Mouse (Mus musculus) adrenal gland, postnatal 36 days (tissue): ENCODE measurements around the gene Gm20503. TPM values are rescaled to one million over a fixed set of nuclear protein-coding genes. Genes with fewer than 3 reads are reported as not detected.

ENCODE experiments used
- DNase-seq, 2 experiments: peaks; one replicate each; pipeline ENCODE4 v3.0.0; 2021; ENCODE audit warnings: mixed read lengths in 1 of 2
- long read RNA-seq, 2 experiments: library from polyadenylated mRNA; stranded (forward); transcript quantifications; one replicate each; pipeline ENCODE4 v2.0.0; 2021; ENCODE audit warnings: borderline sequencing depth in 2 of 2
- total RNA-seq, 2 experiments: library from RNA; stranded (reverse); gene quantifications; 2 replicates each; pipeline ENCODE4 v1.2.3; 2021

The Gm20503 gene
- total RNA-seq = 1 to 10 TPM; 3.0 to 6.2 TPM
- long read RNA-seq, experiment 1 = 0 reads
- long read RNA-seq, experiment 2, partial matches to known transcripts = 2 of 2 reads
- long read RNA-seq, experiment 2, other reads (novel, unspliced or antisense) = 0 of 2 reads

GRCm38 (mm10) chr4:59002948-59003805, at the start of gene Gm20503:
Gene Gm20503, plus strand, starts transcription at chr4:59003210.
- peak; percentile 95 to 96 for DNase-seq

GRCm38 (mm10) chr4:58961719-58962118, 41.3 kb upstream of the Gm20503 start:
- no peak for DNase-seq

DNA sequence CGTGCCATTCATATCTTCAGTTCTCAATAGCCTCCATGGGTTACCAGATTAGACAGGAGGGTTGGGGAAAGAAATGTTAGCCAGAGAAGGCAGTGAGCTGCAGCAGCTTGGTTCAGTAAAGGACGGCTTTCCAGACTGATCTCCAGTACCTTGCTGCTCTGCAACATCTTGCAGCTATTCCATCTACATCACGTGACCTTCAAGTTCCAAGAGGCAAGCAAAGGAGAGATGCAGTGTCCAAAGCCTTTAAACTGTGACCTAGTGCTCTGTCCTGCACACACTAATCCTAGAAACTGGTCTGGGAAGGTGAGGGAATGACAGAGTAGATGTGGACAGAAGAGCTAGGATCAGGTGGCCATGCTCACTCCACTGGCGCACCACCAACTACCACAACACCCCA, 39.7 kb upstream of the Gm20503 start:
- no peak for DNase-seq

DNA sequence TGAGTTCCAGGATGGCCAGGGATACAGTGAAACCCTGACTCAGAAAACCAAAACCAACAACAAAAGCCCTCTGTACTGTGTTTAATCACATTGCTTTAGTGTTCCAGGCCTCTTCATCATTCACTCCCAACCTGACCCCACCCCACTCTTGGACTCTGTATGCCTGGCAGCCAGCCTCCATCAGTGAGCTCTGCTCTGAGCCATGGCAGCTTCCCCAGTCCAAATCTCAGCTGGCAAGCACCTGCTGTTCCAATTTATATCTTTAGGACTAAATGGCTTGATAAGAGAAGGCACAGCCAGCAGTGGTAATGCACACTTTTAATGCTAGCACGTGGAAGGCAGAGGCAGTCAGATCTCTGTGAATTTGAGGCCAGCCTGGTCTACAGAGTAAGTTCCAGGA, 37.9 kb upstream of the Gm20503 start:
- no peak for DNase-seq

GRCm38 (mm10) chr4:58970678-58971077, 32.3 kb upstream of the Gm20503 start:
- no peak for DNase-seq

DNA sequence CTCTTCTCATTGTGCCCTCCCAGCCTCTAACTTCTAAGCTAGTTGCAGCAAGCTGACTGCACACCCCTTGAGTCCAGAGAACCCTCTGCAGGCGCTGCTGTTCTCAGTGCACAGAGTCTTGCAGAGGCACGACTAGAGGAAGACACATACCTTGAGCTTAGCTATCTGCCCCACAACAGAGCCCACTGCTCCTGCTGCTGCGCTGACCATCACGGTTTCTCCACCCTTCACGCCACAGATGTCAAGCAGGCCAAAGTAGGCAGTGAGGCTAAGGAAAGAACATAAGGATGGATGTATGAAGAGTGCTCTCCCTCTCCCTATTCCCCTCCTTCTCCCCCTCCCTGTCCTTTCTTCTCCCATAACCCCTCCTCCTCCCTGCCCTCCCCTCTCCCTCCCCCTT, 27.3 kb upstream of the Gm20503 start:
- DNase-seq = no peak

DNA sequence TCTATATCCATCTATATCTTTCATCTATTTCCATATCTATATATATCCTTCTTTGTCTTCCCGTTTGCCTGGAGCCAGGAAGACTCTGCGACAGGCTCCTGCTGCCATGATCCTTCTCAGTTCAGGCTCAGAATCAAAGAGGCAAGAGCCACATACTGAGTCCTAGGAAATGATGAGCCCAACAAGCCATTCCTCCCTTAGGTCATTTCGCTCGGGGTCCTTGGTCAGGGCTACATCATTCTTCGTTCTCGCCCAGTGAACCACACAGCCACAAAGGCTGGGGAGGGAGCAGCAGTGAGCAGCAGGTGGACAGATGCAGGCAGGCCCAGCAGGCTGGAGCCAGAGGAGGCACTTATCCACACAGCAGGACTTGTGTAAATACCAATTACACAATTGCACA, 21.6 kb upstream of the Gm20503 start:
- DNase-seq = no peak

- no peak for DNase-seq
Observed at GRCm38 (mm10) chr4:58982806-58983205, 20.2 kb upstream of the Gm20503 start.

DNA sequence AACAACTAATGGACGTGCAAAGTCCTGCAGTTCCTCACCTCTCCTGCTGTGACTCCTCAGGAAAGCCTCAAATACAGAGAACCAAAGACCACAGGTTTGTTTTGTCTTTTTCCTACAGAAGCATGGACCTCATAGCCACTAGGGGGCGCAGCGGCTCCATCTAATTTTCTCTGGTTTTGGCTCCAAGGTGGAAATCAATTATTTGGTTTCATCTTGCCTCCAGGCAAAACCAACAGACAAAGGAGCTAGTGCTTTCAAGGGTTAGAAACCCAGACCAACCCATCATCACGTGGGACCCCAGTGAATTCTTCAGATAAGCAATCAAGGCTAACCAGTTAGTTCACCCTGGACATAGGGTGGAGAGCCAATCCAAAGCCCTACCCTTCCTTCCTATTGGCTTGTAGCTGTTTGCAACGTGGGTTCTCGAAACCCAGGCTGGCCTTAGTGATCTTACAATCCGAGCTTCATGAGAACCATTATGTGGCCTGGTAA, 17.8 kb upstream of the Gm20503 start:
- peak; percentile 80 to 87 for DNase-seq

- peak; percentile 92 for DNase-seq
Observed at GRCm38 (mm10) chr4:58986540-58987190, 16.3 kb upstream of the Gm20503 start, which contains the start of gene Ptgr1. Gene Ptgr1, minus strand, starts transcription at chr4:58987119.

DNA sequence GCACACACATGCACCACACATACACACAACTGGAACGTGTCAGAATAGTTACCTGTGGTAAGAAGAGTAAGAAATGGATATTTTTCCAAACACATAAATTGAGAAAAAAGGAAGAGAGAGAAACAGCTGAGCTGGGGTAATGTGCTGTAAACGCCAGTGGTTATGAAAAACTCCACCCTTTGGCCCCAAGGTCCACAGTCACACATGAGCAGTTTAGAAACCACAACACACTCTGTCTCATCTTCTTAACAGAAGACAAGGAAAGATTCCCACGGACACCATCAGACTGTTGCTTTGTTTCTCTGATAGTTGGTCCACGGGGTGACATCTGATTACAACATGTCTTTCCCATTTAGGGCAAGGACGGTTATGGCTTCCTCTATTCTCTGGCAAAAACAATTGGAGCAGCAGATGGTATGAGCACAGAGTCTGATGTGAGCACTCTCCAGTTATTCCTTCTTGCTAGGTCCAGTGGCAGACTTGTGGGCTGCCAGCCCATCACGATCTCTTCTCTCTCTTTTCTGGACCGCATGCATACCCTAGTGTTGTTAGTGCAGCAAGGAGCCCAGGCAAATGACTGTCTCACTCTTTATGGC, 13.6 kb upstream of the Gm20503 start:
- DNase-seq = no peak

DNA sequence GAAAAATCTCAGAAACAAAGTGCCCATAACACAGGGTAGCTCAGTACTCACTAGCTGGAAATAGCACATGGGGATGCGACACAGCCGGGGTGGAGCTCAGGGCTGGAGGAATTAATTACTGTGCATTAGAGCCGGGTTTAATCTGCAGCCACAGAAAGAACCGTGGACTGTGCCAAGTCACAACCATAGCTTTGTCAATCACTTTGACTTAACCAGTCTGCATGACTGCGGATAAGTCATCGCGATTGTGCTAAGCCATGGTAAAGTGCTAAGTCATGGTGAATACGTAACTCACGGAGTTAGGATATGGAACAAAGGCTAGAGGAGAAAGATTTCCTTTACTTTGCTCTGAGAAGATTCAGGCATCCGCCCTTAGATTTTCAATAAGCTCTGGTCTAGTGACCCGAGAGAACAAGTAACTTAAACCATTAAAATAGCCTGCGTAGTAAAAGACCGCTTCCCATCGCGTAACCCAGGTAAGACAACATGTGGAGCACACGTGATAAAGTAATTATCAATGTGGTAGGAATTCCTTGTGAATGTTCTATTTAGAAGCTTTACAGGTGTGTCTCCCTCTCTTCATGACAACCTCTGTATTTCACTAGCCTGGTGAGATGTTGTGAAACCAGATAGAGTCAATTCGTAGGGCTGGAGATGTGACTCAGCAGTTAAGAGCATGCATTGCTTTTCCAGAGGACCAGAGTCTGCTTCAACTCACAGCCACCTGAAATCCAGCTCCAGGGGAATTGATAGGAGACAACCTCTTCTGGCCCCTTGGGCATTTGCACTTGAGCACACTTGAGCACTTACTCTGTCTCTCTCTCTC, 12.2 kb upstream of the Gm20503 start:
- DNase-seq = no peak

GRCm38 (mm10) chr4:58992195-58992594, 10.8 kb upstream of the Gm20503 start:
- DNase-seq = no peak

GRCm38 (mm10) chr4:58994762-58995161, 8.2 kb upstream of the Gm20503 start, which contains the start of gene Dnajc25:
Gene Dnajc25, plus strand, starts transcription at chr4:58995062.
- peak in 1 of 2 experiments; percentile 18 for DNase-seq

GRCm38 (mm10) chr4:58995251-58995693, 7.7 kb upstream of the Gm20503 start:
- peak; percentile 51 to 64 for DNase-seq

GRCm38 (mm10) chr4:58997081-58997480, 5.9 kb upstream of the Gm20503 start:
- peak in 1 of 2 experiments; percentile 69 for DNase-seq

GRCm38 (mm10) chr4:58998688-58999087, 4.3 kb upstream of the Gm20503 start:
- no peak for DNase-seq

- DNase-seq = peak; percentile 77 to 78
Observed at GRCm38 (mm10) chr4:58999686-59000085, 3.3 kb upstream of the Gm20503 start.

DNA sequence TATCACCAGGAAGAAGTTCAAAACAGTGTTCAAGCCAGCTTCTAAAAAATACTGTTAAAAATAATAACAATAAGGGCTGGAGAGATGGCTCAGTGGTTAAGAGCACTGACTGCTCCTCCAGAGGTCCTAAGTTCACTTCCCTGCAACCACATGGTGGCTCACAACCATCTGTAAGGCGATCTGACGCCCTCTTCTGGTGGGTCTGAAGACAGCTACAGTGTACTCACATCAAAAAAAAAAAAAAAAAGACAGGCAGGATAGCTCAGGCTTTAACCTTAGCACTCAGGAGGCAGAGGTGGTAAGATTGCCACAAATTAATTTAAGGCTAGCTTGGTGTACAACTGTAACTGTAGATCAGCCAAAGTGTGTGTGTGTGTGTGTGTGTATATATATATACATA, 2.4 kb upstream of the Gm20503 start:
- DNase-seq = peak; percentile 46 to 63

- DNase-seq = peak in 1 of 2 experiments; percentile 16
Observed at GRCm38 (mm10) chr4:59003806-59004200, 793 bp downstream of the Gm20503 start.

DNA sequence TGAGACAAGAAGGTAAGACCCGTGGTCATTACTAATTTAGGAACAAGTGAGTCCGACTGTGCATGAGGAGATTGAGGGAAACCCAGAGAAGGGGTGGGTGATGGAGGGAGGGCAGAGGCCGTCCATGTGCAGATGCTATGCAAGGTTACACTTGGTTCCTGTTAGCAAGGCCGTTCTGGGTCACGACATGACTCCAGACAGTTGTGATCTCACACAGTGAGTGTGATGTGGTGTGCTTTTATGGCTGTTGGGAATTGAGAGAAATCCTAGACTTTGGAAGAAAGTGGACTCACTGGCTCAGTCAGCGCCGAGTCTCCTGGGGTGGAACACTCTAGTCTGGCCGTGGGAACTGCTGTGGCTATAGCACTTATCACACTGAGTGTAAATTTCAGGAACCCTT, 3.2 kb downstream of the Gm20503 start:
- no peak for DNase-seq
